Mouse (Mus musculus) embryonic facial prominence, embryonic 10.5 days (tissue): ENCODE measurements around the gene Itgb7. TPM values are rescaled to one million over a fixed set of nuclear protein-coding genes. Genes with fewer than 3 reads are reported as not detected.
"Not testable (repeated sequence)": the region's sequence is repeated elsewhere in the genome, so short reads cannot be mapped to it uniquely, and the experiment has no call there.

Source experiments
- DNase-seq: peaks from one replicate; pipeline ENCODE4 v3.0.0-alpha.2; 2017; ENCODE audit warnings: low spot score
- H3K27ac ChIP-seq: fragments of 300-500 bp; sonication (generic); replicated peaks from 2 replicates; pipeline ENCODE4 v1.5.1; 2016; ENCODE audit warnings: mild to moderate bottlenecking
- H3K27me3 ChIP-seq: fragments of 300-500 bp; sonication (generic); replicated peaks from 2 replicates; pipeline ENCODE4 v1.6.1; 2016; ENCODE audit warnings: low read depth, mild to moderate bottlenecking; ENCODE audit not compliant: poor library complexity, severe bottlenecking
- H3K36me3 ChIP-seq: fragments of 300-500 bp; sonication (generic); replicated peaks from 2 replicates; pipeline ENCODE4 v1.6.1; 2016; ENCODE audit warnings: mild to moderate bottlenecking, moderate library complexity
- H3K4me1 ChIP-seq: fragments of 300-500 bp; sonication (generic); 2 replicates; pipeline ENCODE4 v1.6.1; 2016
- H3K4me3 ChIP-seq: fragments of 300-500 bp; sonication (generic); 2 replicates; pipeline ENCODE4 v1.5.1; 2016; ENCODE audit warnings: mild to moderate bottlenecking, moderate library complexity
- H3K9me3 ChIP-seq: fragments of 300-500 bp; sonication (generic); 2 replicates; pipeline ENCODE4 v1.6.1; 2016; ENCODE audit warnings: mild to moderate bottlenecking
- WGBS: fragments of 180-500 bp; shearing (Covaris S2); methylation state at CpG from one replicate; pipeline ENCODE4 v1.1.7; 2016; 5-methylcytosine and 5-hydroxymethylcytosine counted together
- polyA plus RNA-seq: library from polyadenylated mRNA; unstranded; fragments of >200 nt; fragmentation: Nextera tagmentation; extraction: Ambion mirVana; gene quantifications from 2 replicates; pipeline ENCODE4 v1.2.1, GENCODE M21; 2016

Itgb7 gene
- polyA plus RNA-seq, 1 experiment from 2014 or later: 1.1 TPM

- Histone ChIP-seq H3K4me3 (no peak overlapping the region), H3K9me3 (no peaks in the 10 kb centered on the region), H3K27ac (no peak overlapping the region), H3K4me1 (peaks cover 60% of the 10 kb centered on the region), H3K36me3 (peaks cover 89% of the 10 kb centered on the region), H3K27me3 (peaks cover 24% of the 10 kb centered on the region)
- DNase-seq: no peak
- WGBS: 87% methylated on average over 14 of the region's 14 CpGs
Observed at GRCm38 (mm10) chr15:102238543-102239259, 7.0 kb upstream of the Itgb7 start.

GRCm38 (mm10) chr15:102235371-102236027, 3.8 kb upstream of the Itgb7 start:
- H3K4me1 ChIP-seq: peaks cover 55% of the 10 kb centered on the region
- H3K27me3 ChIP-seq: no peaks in the 10 kb centered on the region
- peak overlapping the region; percentile 49 for H3K27ac ChIP-seq
- peak overlapping the region; percentile 31 for H3K4me3 ChIP-seq
- no peaks in the 10 kb centered on the region for H3K9me3 ChIP-seq
- peaks cover 68% of the 10 kb centered on the region for H3K36me3 ChIP-seq
- 38% methylated on average over 21 of the region's 21 CpGs for WGBS
- DNase-seq: peak; percentile 61

GRCm38 (mm10) chr15:102233896-102234295, 2.2 kb upstream of the Itgb7 start:
- Histone ChIP-seq H3K4me3 (0 out of 2 replicates have a peak overlapping the region, but pooled peaks have one; percentile 14), H3K4me1 (peaks cover 47% of the 10 kb centered on the region), H3K27ac (peak overlapping the region; percentile 44), H3K9me3 (no peaks in the 10 kb centered on the region), H3K27me3 (no peaks in the 10 kb centered on the region), H3K36me3 (peaks cover 54% of the 10 kb centered on the region)
- no peak for DNase-seq
- WGBS: 19% methylated on average over 2 of the region's 2 CpGs

GRCm38 (mm10) chr15:102232764-102233163, 1.0 kb upstream of the Itgb7 start:
- Histone ChIP-seq H3K36me3 (peaks cover 43% of the 10 kb centered on the region), H3K4me1 (peaks cover 47% of the 10 kb centered on the region), H3K27ac (no peak overlapping the region), H3K4me3 (no peak overlapping the region), H3K9me3 (no peaks in the 10 kb centered on the region), H3K27me3 (no peaks in the 10 kb centered on the region)
- WGBS: 85% methylated on average over 7 of the region's 7 CpGs
- no peak for DNase-seq

GRCm38 (mm10) chr15:102230408-102231321, 1.1 kb downstream of the Itgb7 start:
- Histone ChIP-seq H3K27me3 (peaks cover 7% of the 10 kb centered on the region; the same call in 1 of the 2 replicates), H3K9me3 (no peaks in the 10 kb centered on the region), H3K36me3 (peaks cover 23% of the 10 kb centered on the region), H3K4me3 (no peak overlapping the region), H3K4me1 (peaks cover 40% of the 10 kb centered on the region), H3K27ac (no peak overlapping the region)
- DNase-seq: no peak
- 76% methylated on average over 17 of the region's 17 CpGs for WGBS

GRCm38 (mm10) chr15:102225619-102226018, 6.1 kb downstream of the Itgb7 start:
- Histone ChIP-seq H3K27me3 (peaks cover 43% of the 10 kb centered on the region), H3K4me1 (peaks cover 20% of the 10 kb centered on the region)
- not testable (repeated sequence) for H3K4me3 ChIP-seq, DNase-seq, H3K27ac ChIP-seq, H3K9me3 ChIP-seq, H3K36me3 ChIP-seq
- WGBS: 77% methylated on average over 6 of the region's 6 CpGs

- peaks cover 43% of the 10 kb centered on the region for H3K27me3 ChIP-seq
- H3K9me3 ChIP-seq: no peaks in the 10 kb centered on the region
- no peaks in the 10 kb centered on the region for H3K36me3 ChIP-seq
- peak overlapping the region; percentile 59 for H3K4me3 ChIP-seq
- peak overlapping the region; percentile 71 for H3K27ac ChIP-seq
- 19% methylated on average over 21 of the region's 21 CpGs for WGBS
- peaks cover 19% of the 10 kb centered on the region for H3K4me1 ChIP-seq
- no peak for DNase-seq
Observed at GRCm38 (mm10) chr15:102224992-102225617, 6.6 kb downstream of the Itgb7 start.

GRCm38 (mm10) chr15:102224186-102224991, 7.4 kb downstream of the Itgb7 start:
- H3K4me1 ChIP-seq: peaks cover 19% of the 10 kb centered on the region
- 3% methylated on average over 43 of the region's 43 CpGs for WGBS
- no peaks in the 10 kb centered on the region for H3K36me3 ChIP-seq
- peaks cover 43% of the 10 kb centered on the region for H3K27me3 ChIP-seq
- no peaks in the 10 kb centered on the region for H3K9me3 ChIP-seq
- H3K4me3 ChIP-seq: peak overlapping the region; percentile 59
- H3K27ac ChIP-seq: peak overlapping the region; percentile 71
- peak; percentile 89 for DNase-seq

- no peak for DNase-seq
- WGBS: 67% methylated on average over 10 of the region's 10 CpGs
- H3K27me3 ChIP-seq: peaks cover 43% of the 10 kb centered on the region
Observed at GRCm38 (mm10) chr15:102222386-102222785, 9.4 kb downstream of the Itgb7 start.

GRCm38 (mm10) chr15:102217325-102217724, 14.4 kb downstream of the Itgb7 start:
- WGBS: 91% methylated on average over 7 of the region's 7 CpGs
- no peak overlapping the region for H3K4me3 ChIP-seq
- H3K9me3 ChIP-seq: no peaks in the 10 kb centered on the region
- H3K36me3 ChIP-seq: peaks cover 56% of the 10 kb centered on the region
- DNase-seq: no peak
- H3K4me1 ChIP-seq: 0 out of 2 replicates have a peak, but pooled peaks cover 7% of the 10 kb centered on the region
- H3K27me3 ChIP-seq: peaks cover 6% of the 10 kb centered on the region
- no peak overlapping the region for H3K27ac ChIP-seq

More at GRCm38 (mm10) chr15:102222386-102222785, 9.4 kb downstream of the Itgb7 start:
- H3K9me3 ChIP-seq: no peaks in the 10 kb centered on the region
- no peak overlapping the region for H3K4me3 ChIP-seq
- no peak overlapping the region for H3K27ac ChIP-seq
- H3K36me3 ChIP-seq: peaks cover 6% of the 10 kb centered on the region
- H3K4me1 ChIP-seq: peaks cover 19% of the 10 kb centered on the region

GRCm38 (mm10) chr15:102216459-102217228, 15.1 kb downstream of the Itgb7 start:
- 85% methylated on average over 16 of the region's 16 CpGs for WGBS
- no peak for DNase-seq
- Histone ChIP-seq H3K27ac (no peak overlapping the region), H3K27me3 (no peaks in the 10 kb centered on the region), H3K36me3 (peaks cover 62% of the 10 kb centered on the region), H3K4me1 (0 out of 2 replicates have a peak, but pooled peaks cover 7% of the 10 kb centered on the region), H3K9me3 (no peaks in the 10 kb centered on the region), H3K4me3 (no peak overlapping the region)
